Mouse (Mus musculus) inflammation-experienced regulatory T-cells, adult 6 months (primary cell): ENCODE results near the gene Rnft2. TPM values are rescaled to one million over a fixed set of nuclear protein-coding genes. Genes with fewer than 3 reads are reported as not detected.

Experiments
- polyA plus RNA-seq, 3 experiments: library from polyadenylated mRNA; unstranded; fragments of 100-300 nt; shearing (Covaris generic); gene quantifications; one replicate each; pipeline ENCODE4 v1.2.1; 2017

The Rnft2 gene
- polyA plus RNA-seq, 3 experiments from 2014 or later = not detected

Other genes with a start within 250 kb of the Rnft2 start
- gene Tesc, start 217.4 kb downstream of the Rnft2 start, polyA plus RNA-seq = 1 to 10 TPM; 3.2 to 6.1 (median 5.5) TPM
- 1 to 10 TPM; 3.2 to 3.5 (median 3.3) TPM for gene Fbxw8, start 89.7 kb downstream of the Rnft2 start, polyA plus RNA-seq
- under 1 TPM in 1 of 3 experiments, not detected in 2; 0.54 TPM for gene Hrk, start 80.5 kb downstream of the Rnft2 start, polyA plus RNA-seq
- gene 2410131K14Rik, start 111 bp upstream of the Rnft2 start, polyA plus RNA-seq = 1 to 10 TPM; 2.7 to 3.7 (median 3.1) TPM